Comparison of ENCODE assay signal across 8 mouse cellular contexts in genomic region chr5:113930648-113931609, GRCm38 (mm10). TPM values are rescaled to one million over a fixed set of nuclear protein-coding genes. Genes with fewer than 3 reads are reported as not detected.
DNase-seq lines count a peak whose midpoint lies in the region; ATAC-seq lines count a peak whose summit lies in the region.

No protein-coding gene starts in this region.

- H3K4me1 ChIP-seq in hindbrain, embryonic 14.5 days (replicated peaks; ENCODE audit: control insufficient read depth, insufficient read depth, low read length) = 0 out of 2 replicates have a peak, but pooled peaks cover 5% of the 10 kb centered on the region
- H3K4me1 ChIP-seq in midbrain, embryonic 15.5 days = peaks cover 4% of the 10 kb centered on the region

- WGBS in hindbrain, embryonic 14.5 days = 17% methylated on average over 18 of the region's 18 CpGs
- WGBS in midbrain, embryonic 15.5 days = 23% methylated on average over 17 of the region's 18 CpGs

- H3K36me3 ChIP-seq in hindbrain, embryonic 14.5 days (replicated peaks; ENCODE audit: control insufficient read depth, insufficient read depth) = no peaks in the 10 kb centered on the region
- no peaks in the 10 kb centered on the region for H3K36me3 ChIP-seq in midbrain, embryonic 15.5 days (replicated peaks)

- no peak overlapping the region for H3K4me3 ChIP-seq in hindbrain, embryonic 14.5 days (replicated peaks; ENCODE audit: low read length)
- H3K4me3 ChIP-seq in midbrain, embryonic 15.5 days = no peak overlapping the region

- 0 out of 2 replicates have a peak overlapping the region, but pooled peaks have one; percentile 0 for H3K27ac ChIP-seq in hindbrain, embryonic 14.5 days
- H3K27ac ChIP-seq in midbrain, embryonic 15.5 days = no peak overlapping the region

- 0 out of 2 replicates have a peak, but pooled peaks cover 4% of the 10 kb centered on the region for H3K9me3 ChIP-seq in hindbrain, embryonic 14.5 days (ENCODE audit: control insufficient read depth, low read length)
- H3K9me3 ChIP-seq in midbrain, embryonic 15.5 days = no peaks in the 10 kb centered on the region

- no peak overlapping the region for H3K9ac ChIP-seq in hindbrain, embryonic 14.5 days
- no peak overlapping the region for H3K9ac ChIP-seq in midbrain, embryonic 15.5 days

- DNase-seq in MEL-GATA-1-ER (ENCODE audit: extremely low read depth, low read depth) (peak; percentile 46), liver (peak; percentile 43)
- DNase-seq in adrenal gland, postnatal 36 days = peak; percentile 64 to 75
- peak; percentile 41 to 53 for DNase-seq in gastrocnemius, adult 8-10 months (ENCODE audit: low spot score in 2 of 2)
- DNase-seq in hindbrain, embryonic 14.5 days (ENCODE audit: low spot score) = peak; percentile 44
- DNase-seq in cerebellum, adult 11 months = no peak
- DNase-seq in spleen, postnatal 4 days (ENCODE audit: low spot score in 2 of 2) = no peak

- ATAC-seq in hindbrain, embryonic 14.5 days (ENCODE audit: low FRiP score) = no peak; the same call in 1 of the 2 replicates
- ATAC-seq in midbrain, embryonic 15.5 days (replicated peaks) = peak; percentile 33; the same call in 1 of the 2 replicates

- H3K27me3 ChIP-seq in hindbrain, embryonic 14.5 days (ENCODE audit: control insufficient read depth, insufficient read depth, low read length) = no peaks in the 10 kb centered on the region
- no peaks in the 10 kb centered on the region for H3K27me3 ChIP-seq in midbrain, embryonic 15.5 days (replicated peaks)

- peak overlapping the region; percentile 15; the same call in 1 of the 2 replicates for H3K4me2 ChIP-seq in hindbrain, embryonic 14.5 days (replicated peaks)
- H3K4me2 ChIP-seq in midbrain, embryonic 15.5 days = no peak overlapping the region

RNA-seq across cellular contexts. Expression of gene Coro1c, which starts 22.4 kb away (rescaled TPM):
- 10 to 100 TPM; 47.9 to 60.1 TPM for total RNA-seq in adrenal gland, postnatal 36 days (2021)
- total RNA-seq in gastrocnemius, adult 8-10 months (2022) = 1 to 10 TPM; 7.0 to 9.8 (median 8.2) TPM
- 172 and 177 TPM in 2 replicates for polyA plus RNA-seq in hindbrain, embryonic 14.5 days (2014; fragmentation: Nextera tagmentation; extraction: Ambion mirVana)
- 198 and 206 TPM in 2 replicates for polyA plus RNA-seq in midbrain, embryonic 15.5 days (2015; fragmentation: Nextera tagmentation; extraction: Ambion mirVana)

Comparison
In these comparisons a context has a peak if more than half of its experiments do, and no peak if none do; other contexts are left out.
1. DNase-seq: peak in MEL-GATA-1-ER (single experiment), adrenal gland, postnatal 36 days (2 of 2), gastrocnemius, adult 8-10 months (2 of 2), hindbrain, embryonic 14.5 days (single experiment) and liver (single experiment); none in cerebellum, adult 11 months (single experiment) and spleen, postnatal 4 days (0 of 2).
2. RNA of gene Coro1c, which starts 22.4 kb away (total RNA-seq): 47.9 to 60.1 TPM in adrenal gland, postnatal 36 days; 7.0 to 9.8 TPM in gastrocnemius, adult 8-10 months; every median in the first group is over 4 times any median in the second.